Mouse (Mus musculus) olfactory bulb, adult 2 months (tissue): ENCODE results near the gene Zfp710. TPM values are rescaled to one million over a fixed set of nuclear protein-coding genes. Genes with fewer than 3 reads are reported as not detected.

Experiments used
- H3K27ac ChIP-seq: fragments of 200-500 bp; 2 replicates; pipeline ENCODE4 v1.5.1; 2012; ENCODE audit warnings: low read depth, low read length; ENCODE audit not compliant: insufficient read depth
- H3K4me1 ChIP-seq: fragments of 200-500 bp; 2 replicates; pipeline ENCODE4 v1.6.1; 2012; ENCODE audit warnings: low read length; ENCODE audit not compliant: control insufficient read depth, insufficient read depth
- H3K4me3 ChIP-seq: fragments of 200-500 bp; 2 replicates; pipeline ENCODE4 v1.5.1; 2012; ENCODE audit warnings: mild to moderate bottlenecking, low read depth, low read length, moderate library complexity; ENCODE audit not compliant: insufficient read depth
- CTCF ChIP-seq: fragments of 200-500 bp; IDR thresholded peaks from 2 replicates; pipeline ENCODE4 v1.5.1; 2012; ENCODE audit warnings: low read depth, mild to moderate bottlenecking, low read length, moderate library complexity; ENCODE audit not compliant: insufficient read depth
- POLR2A ChIP-seq: fragments of 200-500 bp; IDR thresholded peaks from 2 replicates; pipeline ENCODE4 v1.6.1; 2012; ENCODE audit warnings: mild to moderate bottlenecking, low read depth, low read length, moderate library complexity; ENCODE audit not compliant: insufficient read depth
- WGBS: fragments of 180-500 bp; shearing (Covaris S2); methylation state at CpG from one replicate; pipeline ENCODE4 v1.1.7; 2018; 5-methylcytosine and 5-hydroxymethylcytosine counted together
- polyA plus RNA-seq: library from polyadenylated mRNA; stranded (reverse); fragments of >200 nt; gene quantifications from 2 replicates; pipeline ENCODE4 v1.2.4, GENCODE M21; 2012; ENCODE audit warnings: low replicate concordance; ENCODE audit not compliant: missing spikeins, insufficient read depth, insufficient read length

Gene Zfp710
- polyA plus RNA-seq, 1 experiment, result not detected

DNA sequence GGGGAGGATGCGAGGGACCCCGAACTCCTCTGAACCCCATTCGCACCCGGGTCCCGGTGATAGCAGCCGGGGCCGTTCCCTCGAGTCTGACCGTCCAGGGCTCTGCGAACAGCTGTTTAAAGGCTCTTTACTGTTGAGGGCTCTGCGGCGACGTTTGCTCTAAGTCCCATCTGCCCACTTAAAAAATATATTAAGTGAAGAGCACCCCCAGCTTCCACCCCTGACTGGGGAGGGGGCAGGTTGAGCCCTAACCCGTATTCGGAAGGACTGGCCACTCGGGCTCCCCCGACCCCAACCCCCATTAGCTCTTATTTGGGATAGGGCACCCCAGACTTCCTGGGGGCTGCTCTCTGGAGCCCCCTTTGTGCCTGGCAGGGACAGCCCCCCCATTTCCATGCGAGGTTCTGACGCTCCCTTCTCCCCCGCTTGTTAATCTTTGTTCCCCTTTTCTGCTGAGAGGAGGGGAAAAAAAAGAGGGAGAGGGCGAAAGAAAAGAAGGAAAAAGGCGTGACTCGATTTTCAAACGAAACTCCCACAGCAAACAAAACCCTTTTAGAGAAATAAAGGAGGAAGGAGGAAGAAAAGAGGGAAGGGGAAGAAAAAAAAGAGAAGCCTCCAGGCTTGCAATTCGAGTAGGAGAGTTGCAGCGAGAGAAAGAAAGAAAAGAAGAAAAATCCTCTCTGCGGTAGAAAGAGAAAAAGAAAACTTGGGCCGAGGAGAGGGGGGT is 940 bp downstream of the Zfp710 start:
- 2% methylated on average over 27 of the region's 28 CpGs for WGBS
- no peak for TF ChIP-seq CTCF
- no peak for TF ChIP-seq POLR2A
- H3K4me1 ChIP-seq, result peaks cover 29% of the 10 kb centered on the region
- H3K4me3 ChIP-seq, result peak overlapping the region; percentile 57
- H3K27ac ChIP-seq, result peak overlapping the region; percentile 38

GRCm38 (mm10) chr7:80026118-80026989 is 1.7 kb downstream of the Zfp710 start:
- 1% methylated on average over 52 of the region's 59 CpGs for WGBS
- Histone ChIP-seq H3K27ac (peak overlapping the region; percentile 19), H3K4me3 (peak overlapping the region; percentile 57), H3K4me1 (peaks cover 30% of the 10 kb centered on the region)
- TF ChIP-seq POLR2A (peak; percentile 27; the same call in 1 of the 2 replicates), CTCF (no peak)

DNA sequence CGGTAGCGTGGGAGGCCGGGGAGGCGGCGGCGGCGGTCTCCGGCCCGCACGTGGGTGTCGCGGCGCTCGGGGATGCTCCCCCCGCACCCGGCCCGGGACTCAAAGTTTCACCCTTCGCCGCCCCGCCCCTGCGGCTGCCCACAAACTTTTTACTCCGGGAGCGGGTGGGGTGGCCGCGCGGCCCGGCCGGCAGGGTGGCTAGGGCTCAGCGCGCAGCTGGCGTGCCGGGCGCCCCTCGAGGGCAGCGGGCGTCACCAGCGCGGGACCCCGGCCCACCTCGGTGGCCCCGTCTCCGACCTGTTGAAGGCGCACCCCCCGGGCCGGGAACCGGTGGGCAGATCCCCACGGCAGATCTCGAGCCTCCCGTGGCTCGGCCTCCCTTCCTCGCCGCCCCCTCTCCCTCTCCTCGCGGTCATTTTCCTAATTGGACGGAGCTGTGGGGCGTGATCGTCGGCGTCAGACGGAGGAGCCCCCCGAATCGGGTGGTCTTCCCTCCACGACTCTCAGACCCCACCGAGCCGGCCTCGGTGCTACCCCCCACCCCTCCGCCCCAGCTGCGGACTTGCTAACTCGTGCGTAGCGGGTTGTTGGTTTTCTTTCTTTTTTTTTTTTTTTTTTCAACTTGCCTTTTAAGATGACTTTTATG is 2.5 kb downstream of the Zfp710 start:
- H3K4me1 ChIP-seq, result peaks cover 36% of the 10 kb centered on the region
- WGBS, result 1% methylated on average over 65 of the region's 71 CpGs
- TF ChIP-seq CTCF, result no peak
- TF ChIP-seq POLR2A, result no peak
- peak overlapping the region; percentile 57 for H3K4me3 ChIP-seq
- H3K27ac ChIP-seq, result peak overlapping the region; percentile 52

DNA sequence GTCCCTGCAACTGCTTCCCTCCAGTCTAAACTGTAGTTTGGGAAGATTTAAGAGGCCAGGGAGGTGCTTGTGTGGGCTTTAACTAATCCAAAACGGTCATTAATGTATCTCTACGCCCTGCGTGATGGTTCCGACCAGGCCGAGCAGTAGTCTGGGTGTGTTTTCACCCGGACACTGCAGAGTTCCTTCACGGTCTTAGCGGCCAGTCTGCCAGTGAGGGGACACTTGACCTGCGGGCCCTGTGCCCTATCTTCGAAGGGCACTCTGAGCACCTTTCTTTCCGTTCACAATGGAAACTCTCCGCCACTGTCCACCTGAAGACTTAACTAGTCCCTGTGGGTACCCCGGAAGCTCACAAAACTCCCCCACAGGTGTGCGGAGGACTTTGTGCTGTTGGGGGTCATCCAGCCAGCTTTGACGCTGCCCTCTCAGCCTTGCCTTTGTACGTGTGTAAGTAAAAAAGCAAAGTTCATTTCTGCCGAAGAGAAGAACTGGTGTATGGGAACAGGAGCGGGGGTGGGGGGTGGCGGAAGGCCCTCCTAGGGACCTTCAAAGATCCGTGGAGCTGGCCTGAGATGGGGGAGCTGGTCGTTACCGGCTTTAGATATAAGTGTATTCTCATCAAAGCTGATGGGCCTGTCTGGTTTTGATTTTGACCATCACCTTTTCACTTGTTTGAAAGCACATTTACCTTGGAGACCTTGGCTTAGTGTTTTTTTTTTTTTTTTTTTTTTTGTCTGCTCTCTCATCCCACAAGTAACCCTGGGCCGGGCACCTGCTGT is 3.2 kb downstream of the Zfp710 start:
- peaks cover 41% of the 10 kb centered on the region for H3K4me1 ChIP-seq
- TF ChIP-seq CTCF, result no peak
- WGBS, result 16% methylated on average over 23 of the region's 23 CpGs
- peak overlapping the region; percentile 57 for H3K4me3 ChIP-seq
- H3K27ac ChIP-seq, result peak overlapping the region; percentile 52; the same call in 1 of the 2 replicates

- Histone ChIP-seq H3K4me1 (peaks cover 41% of the 10 kb centered on the region), H3K27ac (peak overlapping the region; percentile 20; the same call in 1 of the 2 replicates), H3K4me3 (peak overlapping the region; percentile 14; the same call in 1 of the 2 replicates)
- no peak for TF ChIP-seq POLR2A
- no peak for TF ChIP-seq CTCF
- 29% methylated on average over 3 of the region's 3 CpGs for WGBS
Observed at GRCm38 (mm10) chr7:80028418-80028720, 3.8 kb downstream of the Zfp710 start.

DNA sequence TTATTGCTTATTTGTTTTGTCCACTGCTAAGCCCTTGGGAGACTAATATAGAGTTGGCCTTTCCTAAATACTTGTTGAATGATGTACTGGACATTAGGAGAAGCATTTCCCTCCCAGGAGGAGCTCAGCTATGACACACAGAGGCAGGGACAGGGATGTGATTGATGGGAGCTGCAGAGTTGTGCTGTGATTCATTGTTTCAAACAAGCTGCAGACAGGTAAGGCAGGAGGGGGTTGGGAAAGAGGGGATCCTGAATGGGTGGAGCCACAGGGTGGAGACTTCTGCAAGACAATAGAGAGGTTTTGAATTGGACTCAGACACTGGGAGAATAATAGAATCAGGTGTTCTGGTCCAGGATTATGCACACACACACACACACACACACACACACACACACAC is 5.4 kb downstream of the Zfp710 start:
- TF ChIP-seq POLR2A (no peak), CTCF (no peak)
- no peak overlapping the region for H3K4me3 ChIP-seq
- H3K27ac ChIP-seq, result no peak overlapping the region
- peaks cover 33% of the 10 kb centered on the region for H3K4me1 ChIP-seq

DNA sequence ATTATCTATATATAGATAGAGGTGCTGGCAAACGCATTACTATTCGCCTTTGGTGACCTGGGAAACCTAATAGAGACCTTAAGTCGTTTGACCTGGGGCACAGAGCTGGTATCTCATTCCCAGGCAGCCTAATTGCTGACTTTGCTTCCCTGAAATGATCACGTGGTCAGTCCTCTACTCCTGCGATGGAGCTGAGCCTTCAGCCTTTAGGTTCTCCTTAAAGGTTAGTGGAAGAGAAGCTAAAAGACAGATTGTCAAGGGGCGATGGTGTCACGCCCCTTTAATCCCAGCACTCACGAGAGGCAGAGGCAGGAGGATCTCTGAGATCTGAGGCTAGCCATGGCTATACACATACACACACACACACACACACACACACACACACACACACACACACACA is 5.9 kb downstream of the Zfp710 start:
- H3K4me3 ChIP-seq, result no peak overlapping the region
- TF ChIP-seq POLR2A (no peak), CTCF (no peak)
- peaks cover 33% of the 10 kb centered on the region for H3K4me1 ChIP-seq
- WGBS, result 90% methylated on average over 8 of the region's 8 CpGs
- H3K27ac ChIP-seq, result no peak overlapping the region

DNA sequence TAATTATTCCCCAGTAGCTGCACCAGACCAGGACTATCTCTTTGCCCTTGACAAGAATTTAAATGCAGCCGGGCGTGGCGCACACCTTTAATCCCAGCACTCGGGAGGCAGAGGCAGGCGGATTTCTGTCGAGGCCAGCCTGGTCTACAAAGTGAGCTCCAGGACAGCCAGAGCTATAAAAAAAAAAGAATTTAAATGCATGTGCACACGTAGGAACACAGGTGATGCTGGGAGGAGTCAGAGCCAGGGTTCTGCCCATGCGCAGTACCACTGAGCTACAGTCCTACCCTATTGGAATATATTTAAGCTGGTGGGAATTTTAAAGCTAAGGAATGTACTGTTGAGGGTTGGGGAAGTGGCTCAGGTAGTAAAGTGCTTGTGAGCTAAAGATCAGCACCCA is 6.4 kb downstream of the Zfp710 start:
- 97% methylated on average over 8 of the region's 8 CpGs for WGBS
- peaks cover 35% of the 10 kb centered on the region for H3K4me1 ChIP-seq
- TF ChIP-seq CTCF, result no peak
- no peak for TF ChIP-seq POLR2A

GRCm38 (mm10) chr7:80031478-80031877 is 6.9 kb downstream of the Zfp710 start:
- WGBS, result 14% methylated on average over 10 of the region's 10 CpGs
- TF ChIP-seq CTCF (no peak), POLR2A (no peak)
- H3K4me3 ChIP-seq, result no peak overlapping the region
- H3K27ac ChIP-seq, result no peak overlapping the region
- H3K4me1 ChIP-seq, result peaks cover 35% of the 10 kb centered on the region

More for the DNA sequence above, 6.4 kb downstream of the Zfp710 start:
- no peak overlapping the region for H3K4me3 ChIP-seq
- no peak overlapping the region for H3K27ac ChIP-seq
